In genomic region chr2:64535351-64535851, GRCm38 (mm10) we compare ENCODE assay signal across 25 mouse cellular contexts.
DNase-seq lines count a peak whose midpoint lies in the region; ATAC-seq and TF ChIP-seq lines count a peak whose summit lies in the region.
"Had no signal": no experiment of that assay in that cellular context is flagged by ENCODE, and none has a peak within 500 bp of the region (broad histone marks: within the 10 kb centered on the region; RNA-seq: fewer than 3 reads in every experiment).

No protein-coding gene starts in this region.

- no peak for DNase-seq in hindbrain, postnatal 0 days (ENCODE audit: low spot score)
- DNase-seq in hindbrain, embryonic 10.5 days (ENCODE audit: low spot score), result no peak
- no peak for DNase-seq in lung, postnatal 4 days
- peak; percentile 22 for DNase-seq in brain, embryonic 14.5 days (ENCODE audit: low read depth)
- DNase-seq in retina, postnatal 1 day, result peak; percentile 90
- DNase-seq in cerebellum, adult 9-10 months, result no peak
- DNase-seq: adrenal gland, postnatal 10 days; adrenal gland, postnatal 36 days; cerebellum, adult 11 months; cerebellum, adult 2 months; cerebellum, postnatal 10 days; cerebellum, postnatal 36 days; gastrocnemius, postnatal 10 days; heart, adult 11 months had no signal

- no peaks in the 10 kb centered on the region for H3K36me3 ChIP-seq in hindbrain, postnatal 0 days (ENCODE audit: insufficient read depth, low read length)
- H3K36me3 ChIP-seq in hindbrain, embryonic 10.5 days, result no peaks in the 10 kb centered on the region
- no peaks in the 10 kb centered on the region for H3K36me3 ChIP-seq in lung, embryonic 15.5 days
- H3K36me3 ChIP-seq: embryonic facial prominence, embryonic 13.5 days; forebrain, embryonic 10.5 days; hindbrain, embryonic 13.5 days had no signal

- no peaks in the 10 kb centered on the region for H3K27me3 ChIP-seq in hindbrain, postnatal 0 days (ENCODE audit: insufficient read depth, low read length)
- H3K27me3 ChIP-seq in hindbrain, embryonic 10.5 days (ENCODE audit: insufficient read depth, poor library complexity, severe bottlenecking), result no peaks in the 10 kb centered on the region
- H3K27me3 ChIP-seq in lung, embryonic 15.5 days, result no peaks in the 10 kb centered on the region
- H3K27me3 ChIP-seq: embryonic facial prominence, embryonic 13.5 days; forebrain, embryonic 13.5 days; hindbrain, embryonic 13.5 days had no signal

- H3K9me3 ChIP-seq in hindbrain, postnatal 0 days (ENCODE audit: low read length), result no peaks in the 10 kb centered on the region
- H3K9me3 ChIP-seq in hindbrain, embryonic 10.5 days, result no peaks in the 10 kb centered on the region
- H3K9me3 ChIP-seq in lung, embryonic 15.5 days, result no peaks in the 10 kb centered on the region
- H3K9me3 ChIP-seq: embryonic facial prominence, embryonic 13.5 days; forebrain, embryonic 10.5 days; forebrain, embryonic 13.5 days; hindbrain, embryonic 13.5 days had no signal

- H3K4me3 ChIP-seq in hindbrain, postnatal 0 days (ENCODE audit: low read length), result no peak overlapping the region
- no peak overlapping the region for H3K4me3 ChIP-seq in hindbrain, embryonic 10.5 days
- H3K4me3 ChIP-seq in lung, embryonic 15.5 days, result no peak overlapping the region
- H3K4me3 ChIP-seq: embryonic facial prominence, embryonic 13.5 days; forebrain, embryonic 10.5 days; forebrain, embryonic 13.5 days; hindbrain, embryonic 13.5 days had no signal

- WGBS in hindbrain, postnatal 0 days, result 46% methylated on average over 5 of the region's 5 CpGs
- WGBS in hindbrain, embryonic 10.5 days, result 63% methylated on average over 5 of the region's 5 CpGs
- WGBS in lung, embryonic 15.5 days, result 57% methylated on average over 5 of the region's 5 CpGs

- ATAC-seq in hindbrain, postnatal 0 days, result peak; percentile 58; the same call in 1 of the 2 replicates
- ATAC-seq in lung, embryonic 15.5 days (ENCODE audit: borderline replicate concordance, extremely low read depth, low FRiP score, low TSS enrichment), result peak; percentile 23; the same call in 1 of the 2 replicates
- ATAC-seq: CD4-positive, CD25-positive, alpha-beta regulatory T cell, adult 4 months; forebrain, embryonic 13.5 days; forebrain, embryonic 16.5 days; hindbrain, embryonic 16.5 days; inflammation-experienced regulatory T-cells, adult 6 months; intestine, embryonic 16.5 days had no signal

- no peak overlapping the region for H3K4me2 ChIP-seq in hindbrain, postnatal 0 days (ENCODE audit: low read depth, low read length)
- H3K4me2 ChIP-seq in lung, embryonic 15.5 days, result no peak overlapping the region
- H3K4me2 ChIP-seq: forebrain, embryonic 13.5 days; heart, embryonic 11.5 days; hindbrain, embryonic 13.5 days had no signal

- H3K4me1 ChIP-seq in hindbrain, postnatal 0 days (ENCODE audit: insufficient read depth, low read length), result no peaks in the 10 kb centered on the region
- H3K4me1 ChIP-seq in hindbrain, embryonic 10.5 days (replicated peaks), result no peaks in the 10 kb centered on the region
- no peaks in the 10 kb centered on the region for H3K4me1 ChIP-seq in lung, embryonic 15.5 days
- H3K4me1 ChIP-seq: embryonic facial prominence, embryonic 13.5 days; forebrain, embryonic 13.5 days; hindbrain, embryonic 13.5 days had no signal

- no peak for TF ChIP-seq CTCF in hindbrain, postnatal 0 days (IDR thresholded peaks at IDR 0.05; ENCODE audit: low read depth)
- TF ChIP-seq CTCF in brain, embryonic 14.5 days (IDR thresholded peaks at IDR 0.05; ENCODE audit: borderline replicate concordance, extremely low read depth, insufficient read depth, insufficient read length), result no peak

- no peak overlapping the region for H3K27ac ChIP-seq in hindbrain, postnatal 0 days
- no peak overlapping the region for H3K27ac ChIP-seq in hindbrain, embryonic 10.5 days
- H3K27ac ChIP-seq in lung, embryonic 15.5 days, result no peak overlapping the region
- H3K27ac ChIP-seq: embryonic facial prominence, embryonic 13.5 days; forebrain, embryonic 10.5 days; forebrain, embryonic 13.5 days; hindbrain, embryonic 13.5 days had no signal

- no peak overlapping the region for H3K9ac ChIP-seq in hindbrain, postnatal 0 days (replicated peaks; ENCODE audit: low read length)
- H3K9ac ChIP-seq in lung, embryonic 15.5 days, result no peak overlapping the region
- H3K9ac ChIP-seq: embryonic facial prominence, embryonic 13.5 days; forebrain, embryonic 13.5 days; hindbrain, embryonic 13.5 days had no signal

- no peak for TF ChIP-seq POLR2A in brain, embryonic 14.5 days (IDR thresholded peaks at IDR 0.05; ENCODE audit: borderline replicate concordance, extremely low read depth, insufficient read depth, insufficient read length, poor library complexity, severe bottlenecking)

Comparison
In these comparisons a context has a peak if more than half of its experiments do, and no peak if none do; other contexts are left out.
1. DNase-seq: peak in brain, embryonic 14.5 days (single experiment) and retina, postnatal 1 day (single experiment); none in hindbrain, postnatal 0 days (single experiment), hindbrain, embryonic 10.5 days (single experiment), lung, postnatal 4 days (0 of 2) and cerebellum, adult 9-10 months (single experiment).